Mouse (Mus musculus): ENCODE results near the gene Tmem262. TPM values are rescaled to one million over a fixed set of nuclear protein-coding genes. Genes with fewer than 3 reads are reported as not detected.
A peak's percentile ranks its signal among the peaks of the same experiment; 100 is the strongest.

The Tmem262 gene
- total RNA-seq, 2 experiments from 2014 or later = not detected

DNA sequence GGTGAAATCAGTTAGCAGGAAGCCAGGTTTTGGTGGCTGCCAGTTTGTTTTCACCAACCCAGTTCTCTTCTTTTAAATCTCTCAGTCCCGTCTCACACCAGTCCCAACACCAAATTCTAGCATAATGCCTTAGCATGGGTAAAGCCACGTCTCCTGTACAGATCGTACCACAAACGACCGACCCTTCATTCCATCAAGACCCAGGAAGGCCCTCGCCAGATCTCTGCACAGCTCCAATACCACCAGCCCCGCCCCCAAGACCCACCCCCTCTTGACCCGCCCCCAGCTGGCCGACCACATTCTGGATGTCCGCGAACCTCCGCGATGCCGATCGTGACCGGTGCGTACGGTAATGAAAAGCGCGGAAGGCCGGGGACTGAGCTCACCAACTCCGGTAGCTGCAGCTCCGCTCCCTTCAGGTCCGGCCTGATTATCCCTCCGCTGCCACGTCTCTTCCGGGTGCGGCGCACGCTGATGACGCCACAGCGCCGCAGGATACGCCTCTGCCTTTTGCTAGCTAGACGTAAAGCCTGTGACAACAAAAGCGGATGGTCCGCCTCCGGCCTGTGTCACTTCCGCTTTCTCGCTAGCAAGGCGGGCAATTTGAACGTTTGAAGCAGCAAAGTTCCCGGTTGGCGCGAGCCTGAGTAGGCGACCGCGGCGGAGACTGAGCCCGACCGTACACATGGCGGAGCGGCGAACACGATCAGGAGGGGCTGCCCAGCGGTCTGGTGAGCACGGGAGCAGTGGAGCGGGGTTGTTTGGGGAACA lies 4.8 kb downstream of the Tmem262 start, which contains the start of the genes Zfpl1 and Cdca5:
Gene Zfpl1 (minus strand): TSS at position 479 of the 771 bp plus-strand sequence.
Gene Cdca5 (plus strand): TSS at position 506 of the 771 bp plus-strand sequence.
- intact Hi-C loops (cut with DNase I) = no loop called here
- peak; percentile 97 for DNase-seq (ENCODE audit: extremely low spot score in 1 of 2, low spot score in 2 of 2)

- intact Hi-C loops (cut with DNase I) = no loop called here
- DNase-seq (ENCODE audit: extremely low spot score in 1 of 2, low spot score in 2 of 2) = peak in 1 of 2 experiments; percentile 69
These were observed 5.6 kb downstream of the Tmem262 start for GRCm38 (mm10) chr19:6085417-6085879.

DNA sequence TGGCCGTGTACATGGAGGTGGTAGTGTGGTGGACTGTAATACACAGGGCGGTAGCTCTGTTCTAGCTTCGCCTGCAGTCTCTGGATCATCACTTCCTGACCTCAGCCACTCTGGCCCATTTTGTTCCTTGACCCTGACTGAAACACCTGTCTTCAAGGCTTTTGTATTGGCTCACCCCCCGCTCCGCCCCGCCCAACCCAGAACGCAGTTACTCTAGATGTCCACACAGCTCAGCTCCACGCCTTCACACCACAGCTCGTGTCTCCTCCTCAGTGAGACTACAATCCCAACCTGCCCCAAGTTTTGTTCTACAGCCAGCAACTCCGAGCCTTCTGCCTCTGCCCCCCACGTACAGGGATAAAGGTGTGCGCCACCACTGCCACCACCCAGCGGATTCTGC lies 9.0 kb downstream of the Tmem262 start:
- intact Hi-C loops (cut with DNase I) = no loop called here
- no peak for DNase-seq (ENCODE audit: extremely low spot score in 1 of 2, low spot score in 2 of 2)

DNA sequence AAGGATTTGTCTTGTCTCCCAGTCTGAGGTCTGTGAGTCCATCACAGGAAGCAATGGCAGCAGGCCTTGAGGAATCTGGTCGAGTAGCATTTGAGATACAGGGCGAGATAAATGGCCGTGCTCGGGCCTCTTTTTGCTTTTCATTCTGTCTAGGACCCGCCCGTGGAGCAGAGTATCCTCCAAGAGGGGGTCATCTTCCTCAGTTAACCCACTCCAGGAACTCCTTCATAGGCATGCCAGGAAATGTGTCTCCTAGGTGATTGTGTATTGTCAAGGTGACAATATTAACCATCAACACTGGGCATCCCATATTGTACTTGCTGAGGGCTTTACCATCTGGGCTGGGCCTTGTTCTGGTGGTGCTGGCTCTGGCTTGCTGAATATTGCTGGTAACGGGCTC lies 14.3 kb downstream of the Tmem262 start, which contains the start of gene AC131692.1:
Gene AC131692.1 (plus strand): TSS at position 301 of the 400 bp plus-strand sequence.
- intact Hi-C loops (cut with DNase I) = no loop called here
- no peak for DNase-seq (ENCODE audit: extremely low spot score in 1 of 2, low spot score in 2 of 2)

GRCm38 (mm10) chr19:6097847-6098246 lies 18.0 kb downstream of the Tmem262 start:
- DNase-seq (ENCODE audit: extremely low spot score in 1 of 2, low spot score in 2 of 2) = no peak
- intact Hi-C loops (cut with DNase I) = no loop called here

GRCm38 (mm10) chr19:6101186-6101585 lies 21.4 kb downstream of the Tmem262 start:
- intact Hi-C loops (cut with DNase I) = no loop called here
- DNase-seq (ENCODE audit: extremely low spot score in 1 of 2, low spot score in 2 of 2) = no peak

- no peak for DNase-seq (ENCODE audit: extremely low spot score in 1 of 2, low spot score in 2 of 2)
- intact Hi-C loops (cut with DNase I) = no loop called here
These were observed 22.5 kb downstream of the Tmem262 start for GRCm38 (mm10) chr19:6102169-6102853.

DNA sequence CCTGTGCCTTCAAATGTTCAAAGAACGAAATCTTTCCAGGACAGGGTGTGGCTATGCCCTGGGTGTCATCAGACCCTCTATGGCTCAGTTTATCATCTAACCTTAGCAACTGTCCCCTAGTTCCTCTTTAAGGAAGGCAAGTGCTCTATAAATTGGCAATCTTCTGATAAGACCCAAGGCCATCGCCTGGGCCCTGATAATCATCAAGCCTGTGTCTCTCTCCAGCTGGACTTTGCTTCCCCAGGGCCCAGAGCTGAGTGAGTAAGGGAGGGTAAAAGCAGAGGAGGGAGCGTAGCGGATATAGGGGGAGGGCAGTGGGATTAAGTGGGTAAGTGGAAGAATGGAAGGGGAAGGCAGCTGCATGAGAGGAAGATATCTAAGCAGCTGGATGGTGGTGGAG lies 24.6 kb downstream of the Tmem262 start:
- intact Hi-C loops (cut with DNase I) = no loop called here
- no peak for DNase-seq (ENCODE audit: extremely low spot score in 1 of 2, low spot score in 2 of 2)

GRCm38 (mm10) chr19:6105586-6105985 lies 25.8 kb downstream of the Tmem262 start, which contains the start of gene Naaladl1:
Naaladl1 (plus strand) TSS chr19:6105782.
- DNase-seq (ENCODE audit: extremely low spot score in 1 of 2, low spot score in 2 of 2) = no peak
- intact Hi-C loops (cut with DNase I) = no loop called here

DNA sequence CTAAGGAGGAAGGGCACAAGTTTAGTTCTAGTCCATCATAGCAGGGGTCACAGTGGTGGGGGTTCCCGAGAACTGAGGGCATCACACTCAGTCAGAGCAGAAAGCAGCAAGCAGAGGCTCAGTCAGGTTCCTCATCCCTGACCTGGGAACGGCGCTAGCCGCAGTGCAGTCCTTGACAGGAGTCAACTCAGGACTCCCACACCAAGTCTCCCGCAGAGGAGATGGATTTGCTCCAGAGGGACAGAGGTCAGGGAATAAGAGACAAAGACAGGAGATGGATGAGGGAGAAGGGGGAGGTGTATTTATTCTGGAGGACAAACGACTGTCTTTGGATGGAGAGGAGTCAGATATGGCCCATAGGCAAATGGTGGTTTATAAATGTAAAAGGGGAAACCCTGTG lies 33.3 kb downstream of the Tmem262 start:
- DNase-seq (ENCODE audit: extremely low spot score in 1 of 2, low spot score in 2 of 2) = no peak
- intact Hi-C loops (cut with DNase I) = no loop called here

DNA sequence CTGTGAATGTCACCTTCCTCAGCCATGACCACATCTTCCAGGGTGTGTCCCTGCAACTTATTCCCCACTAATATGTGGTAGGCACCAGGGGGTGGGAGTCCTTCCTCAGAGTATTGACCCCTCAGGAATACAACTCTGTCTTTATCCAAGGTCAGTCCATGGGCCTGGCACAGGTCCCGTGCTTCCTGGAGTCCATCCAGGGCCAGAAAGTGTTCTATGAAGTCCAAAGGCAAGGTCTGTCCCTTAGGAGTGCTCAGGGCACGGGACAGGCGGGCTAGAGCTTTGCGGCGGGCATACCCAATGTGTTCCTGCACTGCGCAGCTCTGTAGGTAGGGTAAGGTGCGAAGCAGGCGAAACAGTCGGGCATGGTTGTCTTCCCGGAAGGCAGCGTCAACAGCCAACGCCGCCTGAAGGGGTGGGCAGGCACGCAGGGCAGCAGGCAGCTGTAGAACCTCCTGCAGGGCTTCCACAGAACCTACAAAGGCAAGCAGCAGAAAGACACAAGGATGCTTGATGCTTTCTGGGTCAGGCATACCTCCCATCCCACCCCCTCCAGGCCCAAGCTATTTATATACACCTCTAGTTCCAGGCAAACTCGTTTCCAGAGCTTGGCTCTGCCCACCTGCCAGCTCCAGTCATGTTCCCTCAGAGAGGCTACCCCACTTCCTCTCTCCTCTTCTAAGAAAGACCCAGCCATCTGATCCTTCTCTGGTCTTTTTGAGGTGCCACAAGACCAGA lies 36.4 kb downstream of the Tmem262 start:
- intact Hi-C loops (cut with DNase I) = loop anchor here (5.0 kb wide), 1 partner anchor 39 kb away; the partner anchor contains the start of gene Vps51
- no peak for DNase-seq (ENCODE audit: extremely low spot score in 1 of 2, low spot score in 2 of 2)

- no peak for DNase-seq (ENCODE audit: extremely low spot score in 1 of 2, low spot score in 2 of 2)
- intact Hi-C loops (cut with DNase I) = loop anchor here (5.0 kb wide), 1 partner anchor 40 kb away; the partner anchor contains the start of gene Vps51
These were observed 37.6 kb downstream of the Tmem262 start for GRCm38 (mm10) chr19:6117346-6117985.

- peak; percentile 88 to 92 for DNase-seq (ENCODE audit: extremely low spot score in 1 of 2, low spot score in 2 of 2)
- intact Hi-C loops (cut with DNase I) = loop anchor here (5.0 kb wide), 1 partner anchor 41 kb away; the partner anchor contains the start of gene Vps51
These were observed 38.3 kb downstream of the Tmem262 start, which contains the start of gene Sac3d1 for GRCm38 (mm10) chr19:6117986-6118676. Sac3d1 (minus strand) TSS chr19:6118650.

GRCm38 (mm10) chr19:6118677-6119185 lies 38.9 kb downstream of the Tmem262 start:
- DNase-seq (ENCODE audit: extremely low spot score in 1 of 2, low spot score in 2 of 2) = no peak
- intact Hi-C loops (cut with DNase I) = loop anchor here (5.0 kb wide), 1 partner anchor 41 kb away; the partner anchor contains the start of gene Vps51

DNA sequence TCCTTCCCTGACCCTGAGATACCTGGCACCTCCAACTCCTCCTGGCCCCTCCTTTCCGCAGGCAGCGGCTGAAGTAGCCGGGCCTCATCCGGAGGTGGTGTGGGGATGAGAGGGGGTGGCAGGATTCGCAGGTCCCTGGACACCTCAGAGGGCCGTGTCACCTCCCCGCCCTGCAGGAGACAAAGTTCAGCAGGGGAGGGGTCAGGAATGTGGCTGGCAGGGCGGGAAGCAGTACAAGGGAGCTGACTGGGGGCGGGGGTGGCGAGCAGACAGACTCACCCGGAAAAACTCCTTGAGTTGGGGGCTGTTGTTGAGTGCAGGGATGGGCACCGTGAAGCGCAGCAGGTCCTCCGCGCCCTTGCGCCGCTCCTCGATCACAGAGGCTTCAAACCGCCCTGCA lies 41.9 kb downstream of the Tmem262 start:
- no peak for DNase-seq (ENCODE audit: extremely low spot score in 1 of 2, low spot score in 2 of 2)
- intact Hi-C loops (cut with DNase I) = no loop called here

- intact Hi-C loops (cut with DNase I) = no loop called here
- no peak for DNase-seq (ENCODE audit: extremely low spot score in 1 of 2, low spot score in 2 of 2)
These were observed 43.5 kb downstream of the Tmem262 start for GRCm38 (mm10) chr19:6123330-6123729.

DNA sequence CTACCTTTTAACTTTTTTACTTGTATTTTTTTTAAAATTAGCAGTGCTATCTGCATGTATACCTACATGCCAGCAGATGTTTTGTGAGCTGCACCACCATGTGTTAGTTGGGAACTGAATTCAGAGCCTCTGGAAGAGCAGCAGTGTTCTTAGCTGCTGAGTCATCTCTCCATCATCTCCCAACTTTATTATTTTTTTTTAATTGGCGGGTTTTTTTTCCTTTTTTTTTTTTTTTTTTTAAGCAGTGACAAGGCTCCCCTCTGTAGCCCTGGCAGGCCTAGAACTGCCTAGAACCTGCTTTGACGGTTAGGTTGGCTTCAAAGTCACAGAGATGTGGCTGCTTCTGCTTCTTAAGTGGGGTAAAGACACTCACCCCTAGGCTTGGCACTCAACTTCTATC lies 45.1 kb downstream of the Tmem262 start:
- no peak for DNase-seq (ENCODE audit: extremely low spot score in 1 of 2, low spot score in 2 of 2)
- intact Hi-C loops (cut with DNase I) = no loop called here

DNA sequence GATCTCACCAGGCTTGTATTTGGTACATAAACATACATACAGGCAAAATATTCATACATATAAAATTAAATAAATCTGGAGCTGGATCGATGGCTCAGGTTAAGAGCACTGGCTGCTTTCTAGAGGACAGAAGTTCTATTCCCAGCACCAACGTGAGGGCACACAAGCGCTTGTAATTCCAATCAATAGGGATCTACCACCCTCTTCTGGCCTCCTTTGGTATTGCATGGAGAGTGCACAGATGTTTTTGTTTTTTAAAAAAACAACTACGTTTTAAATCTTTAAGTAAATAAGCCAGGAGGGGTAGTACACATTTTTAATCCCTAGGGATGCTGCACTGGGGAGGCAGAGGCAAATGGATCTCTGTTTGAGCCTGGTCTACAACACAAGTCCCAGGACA lies 46.5 kb downstream of the Tmem262 start:
- DNase-seq (ENCODE audit: extremely low spot score in 1 of 2, low spot score in 2 of 2) = no peak
- intact Hi-C loops (cut with DNase I) = no loop called here

All from left cerebral cortex, postnatal 10 days (tissue).